Mouse (Mus musculus) kidney, embryonic 15.5 days (tissue): Measurements from ENCODE around the gene Zfp651. TPM values are rescaled to one million over a fixed set of nuclear protein-coding genes. Genes with fewer than 3 reads are reported as not detected.

ENCODE experiments used
- ATAC-seq: fragments of 200-750 bp; cut with Nextera tagmentation; replicated peaks from 2 replicates; pipeline ENCODE4 v1.8.0; 2017; ENCODE audit warnings: moderate TSS enrichment; ENCODE audit not compliant: low FRiP score
- H3K27ac ChIP-seq: fragments of 300-500 bp; sonication (generic); 2 replicates; pipeline ENCODE4 v1.5.1; 2015; ENCODE audit warnings: mild to moderate bottlenecking, inconsistent platforms
- H3K27me3 ChIP-seq: fragments of 300-500 bp; sonication (generic); 2 replicates; pipeline ENCODE4 v1.6.1; 2015; ENCODE audit warnings: inconsistent platforms
- H3K36me3 ChIP-seq: fragments of 300-500 bp; sonication (generic); 2 replicates; pipeline ENCODE4 v1.6.1; 2015; ENCODE audit warnings: inconsistent platforms
- H3K4me1 ChIP-seq: fragments of 300-500 bp; sonication (generic); 2 replicates; pipeline ENCODE4 v1.6.1; 2015; ENCODE audit warnings: inconsistent platforms
- H3K4me2 ChIP-seq: fragments of 300-500 bp; sonication (generic); 2 replicates; pipeline ENCODE4 v1.6.1; 2015; ENCODE audit warnings: moderate library complexity, mild to moderate bottlenecking, inconsistent platforms
- H3K4me3 ChIP-seq: fragments of 300-500 bp; sonication (generic); replicated peaks from 2 replicates; pipeline ENCODE4 v1.5.1; 2015; ENCODE audit warnings: mild to moderate bottlenecking, inconsistent platforms
- H3K9ac ChIP-seq: fragments of 300-500 bp; sonication (generic); 2 replicates; pipeline ENCODE4 v1.6.1; 2015; ENCODE audit warnings: mild to moderate bottlenecking, inconsistent platforms
- H3K9me3 ChIP-seq: fragments of 300-500 bp; sonication (generic); replicated peaks from 2 replicates; pipeline ENCODE4 v1.6.1; 2016; ENCODE audit warnings: inconsistent platforms
- WGBS: fragments of 180-500 bp; shearing (Covaris S2); methylation state at CpG from one replicate; pipeline ENCODE4 v1.1.7; 2015; ENCODE audit warnings: mixed read lengths; 5-methylcytosine and 5-hydroxymethylcytosine counted together
- polyA plus RNA-seq: library from polyadenylated mRNA; unstranded; fragments of >200 nt; fragmentation: Nextera tagmentation; extraction: Ambion mirVana; gene quantifications from 2 replicates; pipeline ENCODE4 v1.2.1, GENCODE M21; 2015

Gene Zfp651
- polyA plus RNA-seq, 1 experiment from 2014 or later, result 15.3 TPM

DNA sequence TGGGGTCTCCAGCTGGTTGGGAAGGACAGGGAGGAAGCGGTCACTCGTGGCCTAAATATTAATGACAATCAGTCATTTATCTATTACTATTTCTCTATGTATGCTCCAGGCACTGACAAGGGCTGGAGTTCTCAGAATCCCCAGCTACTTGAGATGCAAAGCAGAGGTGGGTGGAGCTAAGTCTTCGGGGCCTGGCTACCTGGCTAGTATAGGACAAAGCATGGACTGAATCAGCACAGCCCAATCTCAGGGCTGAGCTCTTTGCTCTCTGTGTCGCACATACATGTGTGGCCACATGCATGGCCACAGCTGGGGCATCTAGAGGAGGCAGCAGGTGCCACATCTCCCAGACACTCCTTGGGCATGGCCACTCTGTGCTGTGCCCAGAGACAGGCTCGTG lies 61.6 kb downstream of the Zfp651 start:
- H3K4me2 ChIP-seq, result no peak overlapping the region
- H3K4me3 ChIP-seq, result no peak overlapping the region
- no peak overlapping the region for H3K27ac ChIP-seq
- H3K36me3 ChIP-seq, result no peaks in the 10 kb centered on the region
- no peak for ATAC-seq
- WGBS, result 74% methylated on average over 5 of the region's 5 CpGs
- no peaks in the 10 kb centered on the region for H3K9me3 ChIP-seq
- no peak overlapping the region for H3K9ac ChIP-seq
- 0 out of 2 replicates have a peak, but pooled peaks cover 3% of the 10 kb centered on the region for H3K27me3 ChIP-seq
- peaks cover 7% of the 10 kb centered on the region; the same call in 1 of the 2 replicates for H3K4me1 ChIP-seq

Other genes starting within 250 kb of the Zfp651 start
- gene Lyzl4, start 117.2 kb upstream of the Zfp651 start, polyA plus RNA-seq, result not detected in 2 replicates
- gene Vipr1, start 116.6 kb upstream of the Zfp651 start, polyA plus RNA-seq, result 0.18 and 0.39 TPM in 2 replicates
- 10.5 and 10.6 TPM in 2 replicates for gene Sec22c, start 53.8 kb upstream of the Zfp651 start, polyA plus RNA-seq
- 113 and 128 TPM in 2 replicates for gene Ss18l2, start 49.0 kb upstream of the Zfp651 start, polyA plus RNA-seq
- gene Nktr, start 40.2 kb upstream of the Zfp651 start, polyA plus RNA-seq, result 59.6 and 67.8 TPM in 2 replicates
- 1.8 and 2.9 TPM in 2 replicates for gene Klhl40, start 18.3 kb downstream of the Zfp651 start, polyA plus RNA-seq
- 0.69 and 0.80 TPM in 2 replicates for gene Hhatl, start 33.2 kb downstream of the Zfp651 start, polyA plus RNA-seq
- gene Ccdc13, start 80.1 kb downstream of the Zfp651 start, polyA plus RNA-seq, result 0.47 and 0.53 TPM in 2 replicates
- 151 and 153 TPM in 2 replicates for gene Higd1a, start 99.0 kb downstream of the Zfp651 start, polyA plus RNA-seq
- gene Ackr2, start 139.0 kb downstream of the Zfp651 start, polyA plus RNA-seq, result 0.40 and 0.57 TPM in 2 replicates
- gene Cyp8b1, start 157.0 kb downstream of the Zfp651 start, polyA plus RNA-seq, result 0.10 TPM in 1 of 2 replicates, not detected in the other
- 1.1 and 2.1 TPM in 2 replicates for gene Fam198a, start 191.7 kb downstream of the Zfp651 start, polyA plus RNA-seq
- gene Pomgnt2, start 237.8 kb downstream of the Zfp651 start, polyA plus RNA-seq, result 14.7 and 17.1 TPM in 2 replicates